ENCODE assay signal across 23 mouse cellular contexts in the genomic region with DNA sequence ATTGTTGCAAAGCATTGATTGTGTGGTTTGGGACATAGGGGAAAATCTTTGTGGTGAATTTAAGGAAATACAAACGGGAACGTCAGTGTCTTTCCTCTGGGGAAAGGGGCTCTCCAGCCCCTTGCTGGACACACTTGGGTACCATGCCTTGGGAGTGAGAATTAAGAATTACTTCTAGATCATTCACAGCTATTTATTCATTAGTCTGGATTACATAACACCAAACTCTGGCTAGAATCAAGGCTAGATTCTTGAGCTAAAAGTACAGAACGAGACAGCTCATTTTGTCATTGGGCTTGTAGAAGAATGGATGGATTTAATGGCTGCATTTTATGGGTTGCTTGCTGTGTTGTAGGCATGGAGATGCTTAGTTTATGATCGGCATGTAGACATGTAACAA. TPM values are rescaled to one million over a fixed set of nuclear protein-coding genes. Genes with fewer than 3 reads are reported as not detected.
A peak's percentile ranks its signal among the peaks of the same experiment; 100 is the strongest.
DNase-seq lines count a peak whose midpoint lies in the region; ATAC-seq and TF ChIP-seq lines count a peak whose summit lies in the region.
"Had no signal": no experiment of that assay in that cellular context is flagged by ENCODE, and none has a peak within 500 bp of the region (broad histone marks: within the 10 kb centered on the region; RNA-seq: fewer than 3 reads in every experiment).

No protein-coding gene starts in this region.

- no peak overlapping the region; the same call in 1 of the 2 replicates for H3K27ac ChIP-seq in liver, adult 2 months (replicated peaks; ENCODE audit: insufficient read depth, low read depth, low read length)
- peak overlapping the region; percentile 87 for H3K27ac ChIP-seq in bone marrow macrophage, adult 2 months (ENCODE audit: insufficient read depth, low read depth, low read length)
- no peak overlapping the region for H3K27ac ChIP-seq in liver, embryonic 14.5 days
- H3K27ac ChIP-seq in forebrain, embryonic 16.5 days (ENCODE audit: low read length): no peak overlapping the region
- H3K27ac ChIP-seq: embryonic facial prominence, embryonic 15.5 days; forebrain, embryonic 15.5 days; heart, embryonic 10.5 days; hindbrain, embryonic 13.5 days; hindbrain, postnatal 0 days had no signal

- no peak for TF ChIP-seq CTCF in liver, adult 2 months (IDR thresholded peaks at IDR 0.05; ENCODE audit: low read depth, low read length)
- TF ChIP-seq CTCF in bone marrow macrophage, adult 2 months (IDR thresholded peaks at IDR 0.05; ENCODE audit: low read depth, low read length): no peak
- TF ChIP-seq CTCF in liver, embryonic 14.5 days (IDR thresholded peaks at IDR 0.05; ENCODE audit: low read depth): no peak

- no peak for TF ChIP-seq POLR2A in liver, adult 2 months (IDR thresholded peaks at IDR 0.05; ENCODE audit: extremely low read depth, insufficient read depth, low read length)
- TF ChIP-seq POLR2A in bone marrow macrophage, adult 2 months (IDR thresholded peaks at IDR 0.05; ENCODE audit: borderline replicate concordance, low read depth, low read length): no peak

- peaks cover 25% of the 10 kb centered on the region for H3K79me2 ChIP-seq in liver, adult 2 months (ENCODE audit: control insufficient read depth, insufficient read depth, low read length)

- peak overlapping the region; percentile 15; the same call in 1 of the 2 replicates for H3K4me2 ChIP-seq in liver, embryonic 14.5 days (ENCODE audit: low read depth)
- H3K4me2 ChIP-seq in forebrain, embryonic 16.5 days (ENCODE audit: low read length): no peak overlapping the region
- H3K4me2 ChIP-seq: embryonic facial prominence, embryonic 15.5 days; forebrain, embryonic 15.5 days; hindbrain, embryonic 13.5 days had no signal

- no peak overlapping the region for H3K9ac ChIP-seq in liver, adult 2 months (ENCODE audit: low read depth, low read length)
- H3K9ac ChIP-seq in liver, embryonic 14.5 days (replicated peaks): no peak overlapping the region; the same call in 1 of the 2 replicates
- H3K9ac ChIP-seq in forebrain, embryonic 16.5 days (replicated peaks; ENCODE audit: low read depth, low read length): no peak overlapping the region
- H3K9ac ChIP-seq: embryonic facial prominence, embryonic 15.5 days; forebrain, embryonic 15.5 days; hindbrain, embryonic 13.5 days had no signal

- no peak for TF ChIP-seq EP300 in liver, embryonic 14.5 days (IDR thresholded peaks at IDR 0.05; ENCODE audit: low read depth)

- peaks cover 44% of the 10 kb centered on the region for H3K4me1 ChIP-seq in liver, adult 2 months (ENCODE audit: control insufficient read depth, insufficient read depth, low read length)
- peaks cover 48% of the 10 kb centered on the region for H3K4me1 ChIP-seq in bone marrow macrophage, adult 2 months (ENCODE audit: control insufficient read depth, insufficient read depth, low read length)
- peaks cover 47 to 53% of the 10 kb centered on the region in 2 experiments for H3K4me1 ChIP-seq in liver, embryonic 14.5 days (replicated peaks; ENCODE audit: control insufficient read depth in 2 of 2, insufficient read depth in 2 of 2, low read length in 1 of 2)
- peaks cover 30% of the 10 kb centered on the region for H3K4me1 ChIP-seq in forebrain, embryonic 16.5 days (replicated peaks; ENCODE audit: control insufficient read depth, insufficient read depth, low read length)

- no peaks in the 10 kb centered on the region for H3K36me3 ChIP-seq in liver, adult 2 months (ENCODE audit: control insufficient read depth, insufficient read depth, low read length)
- 0 out of 2 replicates have a peak, but pooled peaks cover 6% of the 10 kb centered on the region for H3K36me3 ChIP-seq in liver, embryonic 14.5 days (replicated peaks; ENCODE audit: control insufficient read depth, insufficient read depth, low read depth)
- no peaks in the 10 kb centered on the region for H3K36me3 ChIP-seq in forebrain, embryonic 16.5 days (ENCODE audit: control insufficient read depth, insufficient read depth)
- H3K36me3 ChIP-seq: embryonic facial prominence, embryonic 15.5 days; forebrain, embryonic 15.5 days; heart, embryonic 10.5 days; hindbrain, embryonic 13.5 days had no signal

- H3K27me3 ChIP-seq in liver, adult 2 months (ENCODE audit: control insufficient read depth, insufficient read depth, low read length): no peaks in the 10 kb centered on the region
- H3K27me3 ChIP-seq in liver, embryonic 14.5 days (ENCODE audit: control insufficient read depth, insufficient read depth, low read length): no peaks in the 10 kb centered on the region
- no peaks in the 10 kb centered on the region for H3K27me3 ChIP-seq in forebrain, embryonic 16.5 days (replicated peaks; ENCODE audit: control insufficient read depth, insufficient read depth, low read length)
- H3K27me3 ChIP-seq: embryonic facial prominence, embryonic 15.5 days; forebrain, embryonic 15.5 days; hindbrain, embryonic 13.5 days had no signal

- peak; percentile 40 for DNase-seq in liver, adult 2 months (ENCODE audit: extremely low read depth, low read depth, low spot score)
- DNase-seq in liver: no peak
- no peak for DNase-seq in liver, embryonic 14.5 days (ENCODE audit: low read depth in 3 of 3, low spot score in 3 of 3)
- no peak for DNase-seq in thymus, postnatal 4 days
- DNase-seq: adrenal gland, adult 8-10 months; adrenal gland, postnatal 36 days; cerebellum, adult 11 months; cerebellum, adult 8-10 months; cerebellum, postnatal 14 days; embryo, embryonic 11 days; gastrocnemius, postnatal 36 days; heart, adult 18-20 months; heart, postnatal 10 days; heart, postnatal 4 days had no signal

- no peaks in the 10 kb centered on the region for H3K9me3 ChIP-seq in liver, embryonic 14.5 days (ENCODE audit: control insufficient read depth, low read length)
- no peaks in the 10 kb centered on the region for H3K9me3 ChIP-seq in forebrain, embryonic 16.5 days (ENCODE audit: control insufficient read depth, low read length)
- H3K9me3 ChIP-seq: embryonic facial prominence, embryonic 15.5 days; forebrain, embryonic 15.5 days; heart, embryonic 10.5 days; hindbrain, embryonic 13.5 days had no signal

- H3K4me3 ChIP-seq in liver, adult 2 months (ENCODE audit: insufficient read depth, low read depth, low read length): no peak overlapping the region
- H3K4me3 ChIP-seq in bone marrow macrophage, adult 2 months (ENCODE audit: insufficient read depth, low read length): peak overlapping the region; percentile 14; the same call in 1 of the 2 replicates
- H3K4me3 ChIP-seq in liver, embryonic 14.5 days (ENCODE audit: insufficient read depth in 1 of 2, low read depth in 2 of 2, low read length in 2 of 2): no peak overlapping the region
- no peak overlapping the region for H3K4me3 ChIP-seq in forebrain, embryonic 16.5 days (replicated peaks; ENCODE audit: low read length)
- H3K4me3 ChIP-seq: embryonic facial prominence, embryonic 15.5 days; erythroblast, embryonic 14.5 days; forebrain, embryonic 15.5 days; heart, embryonic 10.5 days; hindbrain, embryonic 13.5 days had no signal

- 50% methylated on average over 4 of the region's 4 CpGs for WGBS in liver, adult 2 months
- 55% methylated on average over 4 of the region's 4 CpGs for WGBS in liver, embryonic 14.5 days (ENCODE audit: insufficient replicate concordance)
- WGBS in forebrain, embryonic 16.5 days: 70% methylated on average over 4 of the region's 4 CpGs

- no peak for ATAC-seq in liver, embryonic 14.5 days (ENCODE audit: insufficient read depth)
- ATAC-seq in megakaryocyte, adult 5-6 weeks (ENCODE audit: poor library complexity, severe bottlenecking): peak; percentile 22; the same call in 1 of the 2 replicates
- ATAC-seq in forebrain, embryonic 16.5 days: no peak
- ATAC-seq: forebrain, embryonic 15.5 days; hindbrain, postnatal 0 days had no signal

RNA-seq across cellular contexts. Expression of a gene that starts 3.7 kb away (rescaled TPM):
- total RNA-seq in liver, adult 2 months (2014; rRNA removed): 37.7 and 50.8 TPM in 2 replicates
- polyA plus RNA-seq in liver, adult 2 months (2012; rRNA removed): 51.6 and 55.3 TPM in 2 replicates
- polyA plus RNA-seq in bone marrow macrophage, adult 2 months (2012; ENCODE audit: insufficient read depth, insufficient read length, missing spikeins): 192 and 195 TPM in 2 replicates
- polyA plus RNA-seq in liver, embryonic 14.5 days (2012; rRNA removed): 30.3 and 37.8 TPM in 2 replicates
- 33.2 and 36.1 TPM in 2 replicates for polyA plus RNA-seq in liver, embryonic 14.5 days (2014; fragmentation: Nextera tagmentation; extraction: Ambion mirVana)
- total RNA-seq in megakaryocyte, adult 5-6 weeks (2015): 163 and 164 TPM in 2 replicates
- total RNA-seq in megakaryocyte, adult 5-6 weeks (2017): 143 and 160 TPM in 2 replicates
- 27.2 and 27.8 TPM in 2 replicates for polyA plus RNA-seq in forebrain, embryonic 16.5 days (2015; fragmentation: Nextera tagmentation; extraction: Ambion mirVana)

RNA-seq across cellular contexts. Expression of a gene that starts 4.8 kb away (rescaled TPM):
- total RNA-seq in liver, adult 2 months (2014; rRNA removed): not detected in 2 replicates
- 0.04 and 0.11 TPM in 2 replicates for polyA plus RNA-seq in liver, adult 2 months (2012; rRNA removed)
- 0.95 TPM in 1 of 2 replicates, not detected in the other for polyA plus RNA-seq in bone marrow macrophage, adult 2 months (2012; ENCODE audit: insufficient read depth, insufficient read length, missing spikeins)
- 0.26 and 0.35 TPM in 2 replicates for polyA plus RNA-seq in liver, embryonic 14.5 days (2012; rRNA removed)
- polyA plus RNA-seq in liver, embryonic 14.5 days (2014; fragmentation: Nextera tagmentation; extraction: Ambion mirVana): 0.11 and 0.21 TPM in 2 replicates
- total RNA-seq in megakaryocyte, adult 5-6 weeks (2015): 0.52 and 0.58 TPM in 2 replicates
- 0.33 TPM in 1 of 2 replicates, not detected in the other for total RNA-seq in megakaryocyte, adult 5-6 weeks (2017)
- polyA plus RNA-seq in forebrain, embryonic 16.5 days (2015; fragmentation: Nextera tagmentation; extraction: Ambion mirVana): 1.2 and 3.4 TPM in 2 replicates

RNA-seq across cellular contexts. Expression of a gene that starts 31.1 kb away (rescaled TPM):
- 2.3 and 2.8 TPM in 2 replicates for total RNA-seq in liver, adult 2 months (2014; rRNA removed)
- not detected in 2 replicates for polyA plus RNA-seq in liver, adult 2 months (2012; rRNA removed)
- 4.0 and 11.4 TPM in 2 replicates for polyA plus RNA-seq in bone marrow macrophage, adult 2 months (2012; ENCODE audit: insufficient read depth, insufficient read length, missing spikeins)
- polyA plus RNA-seq in liver, embryonic 14.5 days (2012; rRNA removed): 0.06 and 0.58 TPM in 2 replicates
- 0.40 and 0.74 TPM in 2 replicates for polyA plus RNA-seq in liver, embryonic 14.5 days (2014; fragmentation: Nextera tagmentation; extraction: Ambion mirVana)
- total RNA-seq in megakaryocyte, adult 5-6 weeks (2015): 5.9 and 8.8 TPM in 2 replicates
- total RNA-seq in megakaryocyte, adult 5-6 weeks (2017): 1.4 and 3.7 TPM in 2 replicates
- 0.43 and 3.5 TPM in 2 replicates for polyA plus RNA-seq in forebrain, embryonic 16.5 days (2015; fragmentation: Nextera tagmentation; extraction: Ambion mirVana)
- polyA plus RNA-seq: erythroblast, embryonic 14.5 days had no signal
